Mouse (Mus musculus) T-helper 2 cell (primary cell): ENCODE data around the gene Zbtb25.

Experiments used
- in situ Hi-C: fragments of 300-600 bp; cut with MboI, MseI; formaldehyde crosslinking; loops from one replicate; pipeline ENCODE4 v1.15.1; 2025; ENCODE audit warnings: high pct_unique_total_duplicates

Zbtb25 gene

DNA sequence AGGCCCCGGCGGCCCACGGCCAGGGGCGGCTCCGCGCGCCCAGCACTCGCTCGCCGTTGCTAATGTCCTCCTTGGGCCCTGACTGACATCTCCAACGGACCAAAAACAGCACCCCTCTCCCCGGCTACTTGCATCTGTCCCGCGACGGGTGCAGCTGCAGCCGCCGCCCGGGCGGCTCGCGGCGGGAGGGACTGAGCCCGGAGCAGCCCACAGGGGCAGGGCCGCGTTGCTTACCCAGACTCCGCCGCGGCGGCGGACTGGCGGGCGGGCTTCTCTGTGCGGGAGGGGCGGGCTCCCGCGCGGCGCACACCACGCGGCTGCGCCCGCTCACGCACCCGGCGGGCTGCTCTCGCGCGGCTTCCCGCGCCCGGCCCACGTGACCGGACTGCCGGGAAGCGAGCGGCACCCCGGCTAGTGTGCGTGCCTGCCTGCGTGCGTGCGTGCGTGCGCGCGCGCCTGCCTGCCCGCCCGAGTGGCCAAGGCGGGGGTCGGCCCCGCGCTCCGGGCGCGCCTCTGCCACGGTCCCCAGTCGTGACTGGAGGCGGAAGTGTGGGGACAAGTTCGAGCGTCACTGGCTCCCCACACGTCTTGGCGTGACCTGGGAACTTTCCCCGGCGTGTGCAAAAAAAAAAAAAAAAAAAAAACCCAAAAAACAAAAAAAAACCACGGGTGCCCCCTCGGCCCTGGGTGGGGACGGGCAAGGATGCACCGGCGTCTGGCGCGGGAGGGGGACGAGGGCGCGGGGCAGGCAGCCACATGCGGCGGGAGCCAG lies at the start of gene Zbtb25:
Zbtb25 (minus strand) TSS at position 397 of the 772 bp plus-strand sequence.
- in situ Hi-C loops, result no loop called here

DNA sequence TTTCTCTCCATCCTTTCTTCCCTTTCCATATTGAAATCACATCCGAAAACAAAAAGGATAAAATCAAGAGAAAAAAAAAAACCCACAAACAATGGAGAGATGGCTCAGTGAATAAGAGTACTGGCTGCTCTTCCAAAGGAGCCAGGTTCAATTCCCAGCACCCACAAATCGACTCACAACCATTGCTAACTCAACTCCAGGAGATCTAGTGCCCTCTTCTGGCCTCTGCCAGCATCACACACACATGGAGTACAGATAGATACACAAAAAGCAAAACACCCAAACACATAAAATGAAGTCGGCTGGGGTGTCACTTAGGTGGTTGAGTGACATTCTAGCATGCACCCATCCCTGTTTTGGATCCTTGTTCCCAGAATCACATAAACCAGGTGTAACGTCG lies 48.9 kb upstream of the Zbtb25 start:
- in situ Hi-C loops, result no loop called here

DNA sequence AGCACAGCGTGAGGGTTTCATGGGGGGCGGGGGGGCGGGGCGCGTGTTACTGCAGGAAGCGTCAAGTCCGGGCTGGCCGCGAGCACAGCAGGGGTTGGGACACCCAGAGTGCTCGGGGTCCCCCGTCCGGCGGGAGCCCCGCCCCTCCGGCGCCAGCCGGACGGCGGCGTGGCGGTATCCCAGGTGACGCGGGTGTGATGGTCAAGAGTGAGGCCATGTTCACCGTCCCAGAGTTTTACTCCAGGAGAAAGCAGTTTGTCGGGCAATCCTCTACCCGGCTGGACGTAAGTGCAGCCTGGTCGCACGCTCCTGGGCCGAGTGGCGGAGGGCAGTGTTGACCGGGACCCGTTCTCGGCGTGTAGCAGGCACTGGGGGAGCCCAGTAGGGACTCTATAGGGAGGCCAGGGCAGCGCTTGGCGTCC lies 48.0 kb upstream of the Zbtb25 start, which contains the start of gene Ppp1r36:
Ppp1r36 (plus strand) TSS at position 106 of the 422 bp plus-strand sequence.
- in situ Hi-C loops, result no loop called here

DNA sequence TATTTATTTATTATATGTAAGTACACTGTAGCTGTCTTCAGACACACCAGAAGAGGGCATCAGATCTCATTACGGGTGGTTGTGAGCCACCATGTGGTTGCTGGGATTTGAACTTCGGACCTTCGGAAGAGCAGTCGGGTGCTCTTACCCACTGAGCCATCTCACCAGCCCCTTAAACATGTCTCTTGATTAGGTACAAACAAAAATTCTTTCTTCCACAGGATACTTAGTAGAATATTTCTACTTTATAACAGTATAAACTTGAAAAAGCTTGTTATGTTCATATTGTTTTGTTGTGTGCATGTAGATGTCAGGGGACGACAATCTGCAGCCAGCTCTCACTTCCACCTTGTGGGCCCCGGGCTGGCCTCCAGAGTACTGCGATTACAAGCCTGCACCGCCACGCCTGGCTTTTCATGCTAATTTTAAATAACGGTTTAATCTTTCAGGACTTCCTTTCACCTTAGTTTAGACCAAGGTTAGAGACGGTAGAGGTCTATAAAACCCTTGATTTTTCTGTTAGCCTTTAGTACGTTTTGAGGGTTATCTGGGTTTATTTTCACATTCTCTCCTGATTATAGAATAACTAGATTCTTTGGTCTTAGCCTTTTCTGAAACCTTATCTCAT lies 46.1 kb upstream of the Zbtb25 start:
- in situ Hi-C loops, result no loop called here

DNA sequence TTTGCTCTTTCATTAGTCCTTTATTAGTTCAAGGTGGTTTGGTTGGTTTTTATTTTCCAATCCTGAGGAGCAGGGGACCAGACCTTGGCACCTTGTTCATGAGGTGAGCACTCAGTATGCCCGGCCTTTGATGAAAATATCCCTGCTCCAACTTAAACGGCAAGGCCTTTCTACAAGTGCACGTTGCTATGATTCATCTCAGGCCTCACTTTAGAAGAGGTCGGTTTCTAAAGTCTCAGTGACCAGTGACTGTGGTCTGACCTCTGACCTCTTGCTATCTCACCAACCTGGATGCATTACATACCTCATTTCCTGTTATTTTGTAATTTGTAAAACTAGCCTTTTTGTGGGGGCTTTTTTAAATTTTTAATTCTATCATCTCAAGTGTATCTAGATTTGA lies 39.8 kb upstream of the Zbtb25 start:
- in situ Hi-C loops, result no loop called here

DNA sequence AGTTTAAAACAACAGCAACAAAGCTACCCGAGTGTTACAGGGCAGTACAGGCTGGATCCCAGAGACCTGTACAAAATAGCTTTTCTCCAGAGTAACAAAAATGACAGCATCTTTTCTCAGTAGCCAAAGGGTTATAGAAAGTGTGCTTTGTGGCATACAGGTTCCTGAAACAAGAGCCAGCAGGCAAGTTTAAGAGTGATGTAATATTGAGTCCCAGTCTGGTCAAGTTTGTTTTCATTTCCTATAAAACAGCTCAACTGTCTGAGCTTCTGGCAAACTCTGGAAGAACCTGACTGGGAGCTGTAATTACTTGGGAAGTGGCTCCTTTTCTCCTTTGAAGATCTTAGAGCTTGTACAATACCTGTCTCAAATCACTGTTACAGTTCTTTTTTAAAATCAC lies 37.8 kb upstream of the Zbtb25 start:
- in situ Hi-C loops, result no loop called here

DNA sequence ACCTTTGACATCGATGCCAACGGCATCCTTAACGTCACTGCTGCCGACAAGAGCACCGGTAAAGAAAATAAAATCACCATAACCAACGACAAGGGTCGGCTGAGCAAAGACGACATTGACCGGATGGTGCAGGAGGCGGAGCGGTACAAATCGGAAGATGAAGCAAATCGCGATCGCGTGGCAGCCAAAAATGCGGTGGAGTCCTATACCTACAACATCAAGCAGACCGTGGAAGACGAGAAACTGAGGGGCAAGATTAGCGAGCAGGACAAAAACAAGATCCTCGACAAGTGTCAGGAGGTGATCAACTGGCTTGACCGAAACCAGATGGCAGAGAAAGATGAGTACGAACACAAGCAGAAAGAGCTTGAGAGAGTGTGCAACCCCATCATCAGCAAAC lies 36.6 kb upstream of the Zbtb25 start:
- in situ Hi-C loops, result no loop called here

DNA sequence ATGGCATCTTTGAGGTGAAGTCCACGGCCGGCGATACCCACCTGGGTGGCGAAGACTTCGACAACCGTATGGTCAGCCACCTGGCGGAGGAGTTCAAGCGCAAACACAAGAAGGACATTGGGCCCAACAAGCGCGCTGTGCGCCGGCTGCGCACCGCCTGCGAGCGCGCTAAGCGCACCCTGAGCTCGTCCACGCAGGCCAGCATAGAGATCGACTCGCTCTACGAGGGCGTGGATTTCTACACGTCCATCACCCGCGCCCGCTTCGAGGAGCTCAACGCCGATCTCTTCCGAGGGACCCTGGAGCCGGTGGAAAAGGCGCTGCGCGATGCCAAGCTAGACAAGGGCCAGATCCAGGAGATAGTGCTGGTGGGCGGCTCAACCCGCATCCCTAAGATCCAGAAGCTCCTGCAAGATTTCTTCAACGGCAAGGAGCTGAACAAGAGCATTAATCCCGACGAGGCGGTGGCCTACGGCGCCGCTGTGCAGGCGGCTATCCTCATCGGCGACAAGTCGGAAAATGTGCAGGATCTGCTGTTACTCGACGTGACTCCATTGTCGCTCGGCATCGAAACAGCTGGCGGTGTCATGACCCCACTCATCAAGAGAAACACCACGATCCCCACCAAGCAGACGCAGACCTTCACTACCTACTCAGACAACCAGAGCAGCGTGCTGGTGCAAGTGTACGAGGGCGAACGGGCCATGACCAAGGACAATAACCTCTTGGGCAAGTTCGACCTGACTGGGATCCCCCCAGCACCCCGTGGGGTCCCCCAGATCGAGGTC lies 36.0 kb upstream of the Zbtb25 start:
- in situ Hi-C loops, result no loop called here

DNA sequence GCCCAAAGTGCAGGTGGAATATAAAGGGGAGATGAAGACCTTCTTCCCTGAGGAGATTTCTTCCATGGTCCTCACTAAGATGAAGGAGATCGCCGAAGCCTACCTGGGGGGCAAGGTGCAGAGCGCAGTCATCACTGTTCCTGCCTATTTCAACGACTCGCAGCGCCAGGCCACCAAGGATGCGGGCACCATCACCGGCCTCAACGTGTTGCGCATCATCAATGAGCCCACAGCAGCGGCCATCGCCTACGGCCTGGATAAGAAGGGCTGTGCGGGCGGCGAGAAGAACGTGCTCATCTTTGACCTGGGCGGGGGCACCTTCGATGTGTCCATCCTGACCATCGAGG lies 35.4 kb upstream of the Zbtb25 start:
- in situ Hi-C loops, result no loop called here

DNA sequence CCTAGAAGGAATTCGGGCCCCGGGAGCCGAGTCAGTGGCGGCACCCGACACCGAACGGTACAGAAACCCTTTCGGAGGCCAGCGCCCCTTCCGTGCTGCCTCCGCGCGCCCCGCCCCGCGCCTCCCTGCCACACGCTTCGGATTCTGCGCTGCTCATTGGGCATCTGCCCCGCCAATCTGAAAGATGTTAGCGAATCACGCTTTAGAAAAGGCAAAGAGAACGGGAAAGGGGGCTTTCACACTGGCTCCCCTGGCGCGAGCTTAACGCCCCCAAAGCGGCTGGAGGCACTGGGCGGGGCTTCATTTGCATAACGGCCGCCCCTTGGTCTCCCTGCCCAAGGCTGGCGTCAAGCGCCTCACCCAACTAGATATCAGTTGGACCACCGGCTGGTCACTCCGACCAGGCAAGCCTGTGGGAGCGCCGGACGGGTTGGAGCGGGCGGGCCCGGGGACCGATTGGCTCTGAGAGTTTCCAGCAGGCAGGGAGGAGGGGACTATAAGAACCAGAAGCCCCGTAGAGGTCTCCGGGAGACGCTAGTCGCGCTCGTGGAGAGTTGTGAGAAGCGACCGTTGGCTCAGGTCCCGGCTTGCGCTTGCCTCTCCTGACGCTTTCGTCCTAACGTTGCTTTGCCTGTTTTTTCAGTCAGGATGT lies 34.6 kb upstream of the Zbtb25 start, which contains the start of gene Hspa2:
Hspa2 (plus strand) TSS at position 291 of the 652 bp plus-strand sequence.
- in situ Hi-C loops, result no loop called here

DNA sequence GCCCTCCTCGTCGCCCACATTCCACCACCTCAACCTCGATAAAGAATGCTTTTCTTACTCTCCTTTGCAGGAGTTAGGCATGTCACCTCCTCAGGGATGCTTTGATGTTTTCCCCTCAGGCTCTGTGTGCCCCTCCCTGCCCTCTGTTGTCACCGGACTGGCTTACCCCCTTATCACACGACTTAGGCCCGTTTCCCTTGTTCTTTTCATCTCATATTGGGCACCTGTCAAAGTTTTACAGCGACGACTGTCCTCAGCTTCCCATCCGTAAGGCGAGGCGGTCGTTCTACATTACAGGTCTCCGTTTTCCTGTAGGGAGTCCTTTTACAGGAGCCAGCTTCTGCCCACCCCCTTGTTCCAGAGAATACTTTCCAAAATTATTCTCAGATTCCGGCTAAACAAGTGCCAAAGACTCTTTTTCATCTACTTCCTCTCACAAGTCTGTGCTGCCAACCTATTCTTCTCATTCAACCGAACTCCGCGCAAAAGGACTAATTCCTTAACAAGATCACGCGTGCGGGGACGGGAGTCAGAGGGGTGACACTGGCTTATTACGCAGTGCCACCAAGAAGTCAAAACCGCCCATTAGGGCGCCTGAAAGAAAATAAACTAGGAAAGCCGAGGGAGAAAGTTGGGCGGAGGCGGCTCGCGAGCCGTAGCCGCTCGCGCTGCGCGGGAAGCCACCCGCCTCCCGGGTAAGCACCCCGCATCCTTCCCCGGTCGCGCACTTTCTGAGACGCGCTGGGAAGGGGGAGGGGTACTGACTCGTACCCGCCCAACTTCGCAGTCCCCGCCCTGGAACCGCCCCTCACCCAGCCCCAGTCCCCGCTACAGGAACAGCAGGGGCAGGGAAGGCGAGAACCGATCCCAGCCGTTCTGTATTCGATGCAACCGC lies 33.8 kb upstream of the Zbtb25 start:
- in situ Hi-C loops, result no loop called here

DNA sequence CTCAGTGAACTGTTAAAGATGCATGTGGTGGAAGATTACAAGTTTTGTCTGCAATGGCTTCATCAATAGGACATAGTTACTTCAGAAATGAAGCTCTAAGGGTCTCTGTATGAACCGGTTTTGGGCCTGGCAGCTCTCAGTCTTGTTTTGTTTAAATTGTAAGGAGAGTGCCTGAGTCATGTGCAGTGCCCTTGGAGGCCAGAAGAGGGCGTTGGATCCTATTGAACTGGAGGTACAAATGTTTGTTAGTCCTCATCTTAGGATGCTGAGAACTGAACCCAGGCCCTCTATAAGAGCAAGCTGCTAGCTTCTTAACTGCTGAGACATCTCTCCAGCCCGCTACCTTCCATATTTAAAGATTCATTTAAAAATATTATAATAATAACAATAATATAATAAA lies 32.3 kb upstream of the Zbtb25 start:
- in situ Hi-C loops, result no loop called here

DNA sequence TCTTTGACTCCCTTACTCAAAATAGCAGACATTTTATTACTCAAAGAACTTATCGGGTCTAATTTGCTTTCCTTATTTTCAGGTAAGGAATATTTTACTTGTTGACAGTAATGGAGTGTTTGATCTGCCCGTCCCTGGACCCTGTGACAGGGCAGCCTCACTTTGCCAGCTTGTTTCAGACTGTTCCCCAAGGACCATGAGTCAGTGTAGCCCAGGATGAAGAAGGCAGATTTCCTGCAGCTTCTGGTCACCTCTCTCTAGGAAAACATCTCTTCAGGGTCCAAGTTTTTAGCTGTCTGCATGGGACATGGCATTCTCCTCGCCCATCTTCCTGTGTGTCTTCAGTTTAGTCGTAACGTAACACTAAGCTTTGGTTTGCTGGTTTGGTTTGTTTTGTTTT lies 27.9 kb upstream of the Zbtb25 start:
- in situ Hi-C loops, result no loop called here

DNA sequence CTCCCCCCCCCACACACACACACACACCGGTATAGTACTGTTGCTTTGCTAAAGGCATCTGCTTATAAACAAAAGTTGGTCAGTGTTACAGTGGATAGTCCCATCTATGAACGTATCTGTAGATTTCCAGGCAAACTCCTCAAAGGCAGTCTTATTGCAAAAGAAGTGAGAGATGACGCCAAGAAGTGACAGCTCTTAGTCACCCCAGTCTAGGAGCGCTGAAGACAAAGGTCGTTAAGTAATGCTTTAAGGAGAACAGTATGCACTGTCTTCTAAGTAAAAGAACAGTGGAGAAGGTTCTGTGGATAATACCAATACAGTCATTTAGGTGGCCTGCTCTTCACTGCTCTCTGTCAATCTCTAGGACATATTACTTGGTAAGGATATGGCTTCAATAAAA lies 23.6 kb upstream of the Zbtb25 start:
- in situ Hi-C loops, result no loop called here

DNA sequence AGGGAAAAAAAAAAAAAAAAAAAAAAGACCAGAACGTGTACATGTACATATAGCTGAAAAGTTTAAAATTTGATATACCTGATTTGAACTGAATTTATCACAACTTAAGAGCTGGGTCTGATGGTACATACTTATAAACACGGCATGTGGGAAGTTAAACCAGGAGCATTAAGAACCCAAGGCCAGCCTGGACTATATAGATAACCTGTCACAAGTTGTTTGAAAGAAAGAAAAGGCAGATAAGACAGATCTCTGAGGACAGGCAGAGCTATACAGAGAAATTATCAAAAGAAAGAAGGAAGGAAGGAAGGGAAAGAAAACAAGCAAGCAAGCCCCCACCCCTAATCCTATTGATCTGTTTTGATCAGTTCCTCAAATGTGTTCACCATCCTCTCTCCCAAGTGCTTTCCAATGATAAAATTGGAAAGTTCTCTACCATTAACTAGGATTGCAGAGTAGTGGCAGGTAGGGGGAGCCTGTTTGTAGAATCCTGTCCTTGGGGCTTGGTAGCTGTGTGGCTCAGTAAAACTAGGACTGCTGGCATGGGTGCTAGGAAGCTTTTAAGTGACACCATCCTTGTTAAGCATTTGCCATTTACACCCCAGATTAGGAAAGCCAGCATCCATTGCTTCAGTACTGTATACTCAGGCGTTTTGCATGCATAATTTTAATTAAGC lies 22.3 kb upstream of the Zbtb25 start:
- in situ Hi-C loops, result no loop called here

DNA sequence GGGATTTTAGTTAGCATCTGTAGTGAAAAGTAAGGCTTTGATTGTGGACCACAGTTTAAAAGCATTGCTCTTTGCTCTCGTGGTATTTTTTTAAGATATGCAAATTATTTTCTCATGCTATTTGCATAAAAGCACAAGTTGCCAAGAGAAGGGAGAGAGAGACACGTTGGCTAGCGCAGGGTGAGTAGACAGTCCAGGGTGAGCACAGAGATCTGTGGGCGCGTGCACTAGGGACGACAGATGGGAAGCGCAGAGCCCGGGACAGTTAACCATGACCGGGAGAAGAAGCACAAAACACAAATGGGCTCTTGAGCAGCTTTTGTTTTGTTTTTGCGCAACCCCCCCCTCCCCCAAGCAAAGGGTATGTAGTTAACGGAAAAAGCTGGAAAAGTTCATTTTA lies 19.4 kb upstream of the Zbtb25 start:
- in situ Hi-C loops, result no loop called here

DNA sequence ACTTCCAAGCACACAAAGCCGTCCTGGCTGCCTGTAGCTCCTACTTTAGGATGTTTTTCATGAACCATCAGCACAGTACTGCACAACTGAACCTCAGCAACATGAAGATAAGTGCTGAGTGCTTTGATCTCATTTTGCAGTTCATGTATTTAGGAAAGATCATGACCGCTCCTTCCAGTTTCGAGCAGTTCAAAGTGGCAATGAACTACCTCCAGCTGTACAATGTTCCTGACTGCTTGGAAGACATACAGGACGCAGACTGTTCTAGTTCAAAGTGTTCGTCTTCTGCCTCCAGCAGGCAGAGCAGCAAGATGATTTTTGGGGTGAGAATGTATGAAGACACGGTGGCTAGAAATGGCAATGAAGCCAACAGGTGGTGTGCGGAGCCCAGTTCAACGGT lies 15.9 kb upstream of the Zbtb25 start:
- in situ Hi-C loops, result no loop called here

DNA sequence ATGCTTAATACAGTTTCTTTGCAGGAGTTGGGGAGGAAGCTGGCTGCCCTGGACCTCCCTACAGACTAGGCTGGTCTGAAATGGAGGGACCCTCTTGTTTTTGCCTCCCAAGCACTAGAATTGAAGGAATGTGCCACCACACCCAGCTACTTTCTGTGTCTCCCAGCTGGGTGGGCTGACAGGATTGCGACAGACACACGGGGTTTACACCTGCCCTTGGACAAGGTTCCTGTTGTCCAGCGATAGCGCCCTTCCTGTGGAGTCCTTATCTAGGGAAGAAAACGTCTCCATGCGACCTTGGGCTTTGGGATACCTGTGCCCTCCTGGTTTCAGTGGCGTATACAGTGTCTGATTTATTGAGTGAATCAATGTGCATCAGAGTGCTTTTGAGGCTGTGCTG lies 10.7 kb upstream of the Zbtb25 start:
- in situ Hi-C loops, result no loop called here

DNA sequence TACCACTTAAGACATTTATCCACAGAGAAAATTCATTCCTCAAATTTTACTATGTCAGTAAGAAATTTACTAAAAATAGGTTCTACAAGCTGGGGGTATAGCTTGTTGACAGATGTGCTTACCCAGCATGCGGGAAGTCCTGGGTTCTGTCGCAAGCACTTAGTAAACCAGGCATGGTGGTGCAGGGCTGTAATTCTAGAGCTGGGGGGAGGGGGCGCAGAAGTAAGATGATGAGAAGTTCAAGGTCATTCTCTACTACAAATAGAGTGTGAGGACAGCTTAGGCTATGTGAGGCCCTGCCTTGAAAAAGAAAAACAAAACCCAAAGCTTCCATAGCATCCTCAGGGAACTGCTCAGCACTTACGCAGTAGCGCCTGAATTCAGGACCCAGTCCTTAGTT lies 9.2 kb upstream of the Zbtb25 start:
- in situ Hi-C loops, result no loop called here

DNA sequence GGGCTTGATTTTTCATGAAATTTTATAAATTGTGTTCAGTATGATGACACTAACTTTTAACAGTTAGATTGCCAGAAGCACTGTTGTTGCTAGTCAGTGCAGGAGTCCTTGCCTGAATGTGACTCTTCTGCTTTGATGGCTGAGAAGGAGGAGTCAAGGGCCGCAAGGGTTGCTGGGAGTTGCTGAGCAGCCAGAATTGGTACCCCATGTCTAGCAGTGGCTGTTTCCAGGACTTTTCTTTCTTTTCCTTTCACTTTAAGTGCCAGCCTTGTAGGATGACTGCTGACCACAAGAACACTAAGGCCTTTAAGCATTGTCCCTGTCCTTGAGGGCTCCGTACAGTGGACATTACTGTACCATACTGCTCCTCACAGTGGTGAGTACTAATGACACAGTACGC lies 8.3 kb upstream of the Zbtb25 start:
- in situ Hi-C loops, result no loop called here

DNA sequence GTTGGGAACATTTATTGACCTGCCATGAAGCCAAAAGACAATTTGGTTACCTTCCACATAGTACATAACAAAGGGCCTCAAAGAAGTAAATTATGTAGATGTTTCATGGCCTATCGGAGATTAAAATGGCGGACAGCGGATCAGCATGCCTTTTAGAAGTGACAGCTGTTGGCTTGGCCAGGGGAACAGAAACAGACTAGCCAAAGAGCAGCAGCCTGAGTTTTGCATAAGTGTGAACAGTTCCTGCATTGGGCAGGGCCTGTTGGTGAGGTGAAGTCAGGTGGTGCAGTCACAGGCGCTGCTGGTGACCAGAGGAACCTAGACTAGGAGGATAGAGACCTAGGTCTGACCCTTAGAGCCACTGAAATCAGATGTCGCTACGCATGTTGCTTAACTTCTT lies 7.7 kb upstream of the Zbtb25 start:
- in situ Hi-C loops, result no loop called here
